In the genomic region with DNA sequence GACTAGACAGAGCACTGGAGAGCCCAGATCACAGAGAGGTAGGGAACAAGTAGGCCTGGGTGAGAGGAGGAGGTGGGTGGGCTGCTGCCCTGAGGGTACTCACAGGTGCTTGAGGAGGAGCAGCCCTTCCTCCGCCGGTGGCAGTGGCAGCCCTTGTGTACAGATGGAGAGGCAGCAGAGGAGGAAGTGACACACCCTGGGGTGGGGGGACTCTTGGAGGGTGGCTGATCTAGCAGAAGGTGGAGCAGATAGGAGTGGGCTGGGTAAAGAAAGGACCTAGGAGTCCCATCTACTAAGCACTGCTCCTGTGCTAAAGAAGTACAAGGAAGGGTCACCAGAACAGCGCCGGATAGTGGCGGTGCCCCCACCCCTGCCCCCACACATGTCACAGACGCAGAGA, we compare ENCODE assay signal across 9 mouse cellular contexts. TPM values are rescaled to one million over a fixed set of nuclear protein-coding genes. Genes with fewer than 3 reads are reported as not detected.
DNase-seq lines count a peak whose midpoint lies in the region; ATAC-seq and TF ChIP-seq lines count a peak whose summit lies in the region.
"Had no signal": no experiment of that assay in that cellular context is flagged by ENCODE, and none has a peak within 500 bp of the region (broad histone marks: within the 10 kb centered on the region; RNA-seq: fewer than 3 reads in every experiment).

A gene (minus strand): TSS at position 197 of the 400 bp plus-strand sequence.

- WGBS in liver, postnatal 0 days (ENCODE audit: insufficient replicate concordance): 32% methylated on average over 6 of the region's 6 CpGs
- WGBS in stomach, embryonic 15.5 days: 32% methylated on average over 6 of the region's 6 CpGs

- DNase-seq in heart, adult 11 months: peak; percentile 94
- DNase-seq in heart, postnatal 36 days: no peak
- peak; percentile 45 for DNase-seq in c-Kit-positive CD71-positive TER-119-positive erythroid progenitor cells, embryonic 14.5 days (ENCODE audit: low spot score)
- peak; percentile 57 for DNase-seq in liver, postnatal 0 days
- no peak for DNase-seq in left cerebral cortex, adult 11 months (ENCODE audit: low spot score)
- no peak for DNase-seq in ovary, postnatal 10 days (ENCODE audit: low spot score)
- DNase-seq in adrenal gland, postnatal 36 days: no peak

- intact Hi-C loops in heart, postnatal 36 days (cut with DNase I): no loop called here

- no peaks in the 10 kb centered on the region for H3K27me3 ChIP-seq in liver, postnatal 0 days (ENCODE audit: insufficient read depth, low read length)
- H3K27me3 ChIP-seq in stomach, embryonic 15.5 days (replicated peaks): no peaks in the 10 kb centered on the region
- H3K27me3 ChIP-seq: Patski had no signal

- H3K27ac ChIP-seq in liver, postnatal 0 days (ENCODE audit: low read depth): 0 out of 2 replicates have a peak within 1 kb of the TSS, but pooled peaks have one; percentile 22
- no peak within 1 kb of the TSS for H3K27ac ChIP-seq in stomach, embryonic 15.5 days

- TF ChIP-seq CTCF in liver, postnatal 0 days (IDR thresholded peaks at IDR 0.05; ENCODE audit: low read depth): no peak

- H3K36me3 ChIP-seq in liver, postnatal 0 days (replicated peaks; ENCODE audit: insufficient read depth, low read length): no peaks in the 10 kb centered on the region
- H3K36me3 ChIP-seq in stomach, embryonic 15.5 days: no peaks in the 10 kb centered on the region

- TF ChIP-seq EP300 in liver, postnatal 0 days (IDR thresholded peaks at IDR 0.05; ENCODE audit: low read depth): no peak

- ATAC-seq in liver, postnatal 0 days: peak; percentile 83
- ATAC-seq in stomach, embryonic 15.5 days (ENCODE audit: insufficient read depth, low FRiP score, low read depth): peak; percentile 64; the same call in 1 of the 2 replicates
- ATAC-seq: Patski had no signal

- H3K4me1 ChIP-seq in liver, postnatal 0 days (ENCODE audit: insufficient read depth): peaks cover 46% of the 10 kb centered on the region
- H3K4me1 ChIP-seq in stomach, embryonic 15.5 days: peaks cover 28% of the 10 kb centered on the region

- H3K4me3 ChIP-seq in liver, postnatal 0 days (ENCODE audit: low read depth, low read length): peak within 1 kb of the TSS; percentile 30
- no peak within 1 kb of the TSS for H3K4me3 ChIP-seq in stomach, embryonic 15.5 days (replicated peaks)

- H3K9ac ChIP-seq in liver, postnatal 0 days (replicated peaks): peak within 1 kb of the TSS; percentile 26
- no peak within 1 kb of the TSS for H3K9ac ChIP-seq in stomach, embryonic 15.5 days

- H3K4me2 ChIP-seq in liver, postnatal 0 days (ENCODE audit: low read depth, low read length): peak within 1 kb of the TSS; percentile 57
- no peak within 1 kb of the TSS; the same call in 1 of the 2 replicates for H3K4me2 ChIP-seq in stomach, embryonic 15.5 days

- no peaks in the 10 kb centered on the region for H3K9me3 ChIP-seq in liver, postnatal 0 days (ENCODE audit: low read length)
- no peaks in the 10 kb centered on the region for H3K9me3 ChIP-seq in stomach, embryonic 15.5 days

RNA-seq across cellular contexts. Expression of the gene that starts here (rescaled TPM):
- total RNA-seq in heart, postnatal 36 days (2021): 1 to 10 TPM; 1.6 to 1.8 TPM
- polyA plus RNA-seq in liver, postnatal 0 days (2015; fragmentation: Nextera tagmentation; extraction: Ambion mirVana): 5.8 and 8.6 TPM in 2 replicates
- 9.6 and 12.7 TPM in 2 replicates for polyA plus RNA-seq in stomach, embryonic 15.5 days (2015; fragmentation: Nextera tagmentation; extraction: Ambion mirVana)
- 1 to 10 TPM; 1.5 to 2.9 TPM for total RNA-seq in adrenal gland, postnatal 36 days (2021)

Comparison
In these comparisons a context has a peak if more than half of its experiments do, and no peak if none do; other contexts are left out.
1. DNase-seq: peak in heart, adult 11 months (single experiment), c-Kit-positive CD71-positive TER-119-positive erythroid progenitor cells, embryonic 14.5 days (single experiment) and liver, postnatal 0 days (single experiment); none in heart, postnatal 36 days (0 of 2), left cerebral cortex, adult 11 months (single experiment), ovary, postnatal 10 days (single experiment) and adrenal gland, postnatal 36 days (0 of 2).